Mouse (Mus musculus): ENCODE data around the gene Accsl. TPM values are rescaled to one million over a fixed set of nuclear protein-coding genes. Genes with fewer than 3 reads are reported as not detected.
A peak's percentile ranks its signal among the peaks of the same experiment; 100 is the strongest.

Gene Accsl
- total and polyA plus RNA-seq, 2 experiments from 2014 or later, result 0.51 TPM; not detected in 1

- Histone ChIP-seq H3K36me3 (ENCODE audit: insufficient read depth, low read length) (no peaks in the 10 kb centered on the region), H3K27ac (ENCODE audit: low read depth, low read length) (no peak overlapping the region), H3K4me3 (ENCODE audit: low read depth, low read length) (no peak overlapping the region), H3K9me3 (ENCODE audit: low read length) (no peaks in the 10 kb centered on the region), H3K9ac (replicated peaks; ENCODE audit: low read length, poor library complexity, severe bottlenecking) (no peak overlapping the region), H3K4me1 (ENCODE audit: insufficient read depth, low read length) (peaks cover 14% of the 10 kb centered on the region), H3K27me3 (ENCODE audit: insufficient read depth, low read length) (no peaks in the 10 kb centered on the region), H3K4me2 (ENCODE audit: low read depth, low read length, poor library complexity, severe bottlenecking) (no peak overlapping the region)
- no peak for DNase-seq (ENCODE audit: low spot score)
- ATAC-seq (ENCODE audit: low FRiP score), result no peak
- WGBS, result 79% methylated on average over 6 of the region's 6 CpGs
- no peak for TF ChIP-seq CTCF (IDR thresholded peaks at IDR 0.05)
These were observed 34.5 kb upstream of the Accsl start for GRCm38 (mm10) chr2:93903415-93903814.

- ATAC-seq (ENCODE audit: low FRiP score) (no peak), DNase-seq (ENCODE audit: low spot score) (no peak)
- Histone ChIP-seq H3K9me3 (ENCODE audit: low read length) (no peaks in the 10 kb centered on the region), H3K4me3 (ENCODE audit: low read depth, low read length) (no peak overlapping the region), H3K27ac (ENCODE audit: low read depth, low read length) (no peak overlapping the region), H3K27me3 (ENCODE audit: insufficient read depth, low read length) (no peaks in the 10 kb centered on the region), H3K4me2 (ENCODE audit: low read depth, low read length, poor library complexity, severe bottlenecking) (no peak overlapping the region), H3K36me3 (ENCODE audit: insufficient read depth, low read length) (no peaks in the 10 kb centered on the region), H3K4me1 (ENCODE audit: insufficient read depth, low read length) (peaks cover 9% of the 10 kb centered on the region; the same call in 1 of the 2 replicates), H3K9ac (replicated peaks; ENCODE audit: low read length, poor library complexity, severe bottlenecking) (no peak overlapping the region)
- no peak for TF ChIP-seq CTCF (IDR thresholded peaks at IDR 0.05)
- WGBS, result 60% methylated on average over 5 of the region's 5 CpGs
These were observed 33.8 kb upstream of the Accsl start for GRCm38 (mm10) chr2:93902680-93903305.

GRCm38 (mm10) chr2:93899397-93900380 lies 30.7 kb upstream of the Accsl start:
- H3K9ac ChIP-seq (replicated peaks; ENCODE audit: low read length, poor library complexity, severe bottlenecking), result no peak overlapping the region
- no peak for TF ChIP-seq CTCF (IDR thresholded peaks at IDR 0.05)
- ATAC-seq (ENCODE audit: low FRiP score), result peak; percentile 35
- peaks cover 4% of the 10 kb centered on the region; the same call in 1 of the 2 replicates for H3K4me1 ChIP-seq (ENCODE audit: insufficient read depth, low read length)
- H3K36me3 ChIP-seq (ENCODE audit: insufficient read depth, low read length), result no peaks in the 10 kb centered on the region
- H3K27ac ChIP-seq (ENCODE audit: low read depth, low read length), result peak overlapping the region; percentile 13
- no peak overlapping the region for H3K4me3 ChIP-seq (ENCODE audit: low read depth, low read length)
- WGBS, result 33% methylated on average over 16 of the region's 16 CpGs
- H3K4me2 ChIP-seq (ENCODE audit: low read depth, low read length, poor library complexity, severe bottlenecking), result no peak overlapping the region
- no peaks in the 10 kb centered on the region for H3K9me3 ChIP-seq (ENCODE audit: low read length)
- H3K27me3 ChIP-seq (ENCODE audit: insufficient read depth, low read length), result no peaks in the 10 kb centered on the region
- peak; percentile 58 for DNase-seq (ENCODE audit: low spot score)

GRCm38 (mm10) chr2:93891611-93892280 lies 22.8 kb upstream of the Accsl start:
- no peaks in the 10 kb centered on the region for H3K9me3 ChIP-seq (ENCODE audit: low read length)
- no peak overlapping the region for H3K9ac ChIP-seq (replicated peaks; ENCODE audit: low read length, poor library complexity, severe bottlenecking)
- ATAC-seq (ENCODE audit: low FRiP score) (peak; percentile 91), DNase-seq (ENCODE audit: low spot score) (peak; percentile 93)
- H3K4me1 ChIP-seq (ENCODE audit: insufficient read depth, low read length), result no peaks in the 10 kb centered on the region
- H3K27ac ChIP-seq (ENCODE audit: low read depth, low read length), result peak overlapping the region; percentile 72
- TF ChIP-seq CTCF (IDR thresholded peaks at IDR 0.05), result no peak
- no peak overlapping the region for H3K4me3 ChIP-seq (ENCODE audit: low read depth, low read length)
- 15% methylated on average over 9 of the region's 9 CpGs for WGBS
- no peaks in the 10 kb centered on the region for H3K36me3 ChIP-seq (ENCODE audit: insufficient read depth, low read length)
- H3K4me2 ChIP-seq (ENCODE audit: low read depth, low read length, poor library complexity, severe bottlenecking), result no peak overlapping the region
- no peaks in the 10 kb centered on the region for H3K27me3 ChIP-seq (ENCODE audit: insufficient read depth, low read length)

GRCm38 (mm10) chr2:93890143-93890542 lies 21.2 kb upstream of the Accsl start:
- no peaks in the 10 kb centered on the region for H3K9me3 ChIP-seq (ENCODE audit: low read length)
- no peak for DNase-seq (ENCODE audit: low spot score)
- H3K4me3 ChIP-seq (ENCODE audit: low read depth, low read length), result no peak overlapping the region
- ATAC-seq (ENCODE audit: low FRiP score), result no peak
- no peaks in the 10 kb centered on the region for H3K36me3 ChIP-seq (ENCODE audit: insufficient read depth, low read length)
- H3K9ac ChIP-seq (replicated peaks; ENCODE audit: low read length, poor library complexity, severe bottlenecking), result no peak overlapping the region
- no peak for TF ChIP-seq CTCF (IDR thresholded peaks at IDR 0.05)
- H3K4me1 ChIP-seq (ENCODE audit: insufficient read depth, low read length), result no peaks in the 10 kb centered on the region
- H3K4me2 ChIP-seq (ENCODE audit: low read depth, low read length, poor library complexity, severe bottlenecking), result no peak overlapping the region
- 77% methylated on average over 8 of the region's 8 CpGs for WGBS
- no peak overlapping the region for H3K27ac ChIP-seq (ENCODE audit: low read depth, low read length)
- no peaks in the 10 kb centered on the region for H3K27me3 ChIP-seq (ENCODE audit: insufficient read depth, low read length)

Measured in midbrain, postnatal 0 days (tissue).